Mouse (Mus musculus) myocyte (in vitro differentiated cells): ENCODE measurements around the gene Ino80d. TPM values are rescaled to one million over a fixed set of nuclear protein-coding genes. Genes with fewer than 3 reads are reported as not detected.

ENCODE experiments used
- H3K27me3 ChIP-seq: one replicate; pipeline ENCODE4 v1.6.1; 2011; ENCODE audit not compliant: control insufficient read depth, insufficient read depth, insufficient read length
- H3K36me3 ChIP-seq: one replicate; pipeline ENCODE4 v1.6.1; 2011; ENCODE audit not compliant: control insufficient read depth, insufficient read depth
- H3K4me2 ChIP-seq: one replicate; pipeline ENCODE4 v1.6.1; 2011; ENCODE audit warnings: low read depth, control low read depth
- H3K4me3 ChIP-seq: one replicate; pipeline ENCODE4 v1.5.1; 2011; ENCODE audit warnings: mild to moderate bottlenecking, control low read depth, moderate library complexity
- H3K79me2 ChIP-seq: one replicate; pipeline ENCODE4 v1.6.1; 2011; ENCODE audit not compliant: control insufficient read depth, insufficient read depth
- H3ac ChIP-seq: one replicate; pipeline ENCODE4 v1.6.1; 2011; ENCODE audit not compliant: control insufficient read depth, insufficient read length
- CEBPB ChIP-seq: IDR thresholded peaks from 2 replicates; pipeline ENCODE4 v1.6.1; 2011; ENCODE audit warnings: mild to moderate bottlenecking, moderate library complexity; ENCODE audit not compliant: poor library complexity, insufficient read depth, severe bottlenecking
- E2F4 ChIP-seq: IDR thresholded peaks from one replicate; pipeline ENCODE4 v1.6.1; 2011; ENCODE audit warnings: mild to moderate bottlenecking, control low read depth, moderate library complexity; ENCODE audit not compliant: insufficient read depth
- MAX ChIP-seq: IDR thresholded peaks from one replicate; pipeline ENCODE4 v1.6.1; 2011; ENCODE audit warnings: low read depth, mild to moderate bottlenecking, control low read depth
- MYOD1 ChIP-seq, 3 experiments: IDR thresholded peaks; one replicate each; pipeline ENCODE4 v1.6.1; 2011; ENCODE audit warnings: control low read depth in 2 of 3, low read depth in 2 of 3, mild to moderate bottlenecking in 2 of 3, moderate library complexity in 1 of 3; ENCODE audit not compliant: insufficient read length in 2 of 3, control insufficient read depth in 1 of 3
- MYOG ChIP-seq, 3 experiments: IDR thresholded peaks; one replicate each; pipeline ENCODE4 v1.6.1; 2011; ENCODE audit warnings: control low read depth in 2 of 3, low read depth in 2 of 3, mild to moderate bottlenecking in 2 of 3; ENCODE audit not compliant: insufficient read length in 2 of 3, control insufficient read depth in 1 of 3, insufficient read depth in 1 of 3
- POLR2A ChIP-seq: IDR thresholded peaks from one replicate; pipeline ENCODE4 v1.6.1; 2011; ENCODE audit warnings: low read depth, mild to moderate bottlenecking, control low read depth, moderate library complexity; ENCODE audit not compliant: insufficient read length
- POLR2AphosphoS2 ChIP-seq: IDR thresholded peaks from one replicate; pipeline ENCODE4 v1.6.1; 2011; ENCODE audit warnings: low read depth, control low read depth; ENCODE audit not compliant: insufficient read length
- REST ChIP-seq: IDR thresholded peaks from one replicate; pipeline ENCODE4 v1.6.1; 2011; ENCODE audit warnings: mild to moderate bottlenecking, control low read depth, moderate library complexity; ENCODE audit not compliant: insufficient read depth, insufficient read length
- SRF ChIP-seq: IDR thresholded peaks from one replicate; pipeline ENCODE4 v1.6.1; 2011; ENCODE audit warnings: low read depth; ENCODE audit not compliant: control insufficient read depth, insufficient read length
- TCF12 ChIP-seq: IDR thresholded peaks from one replicate; pipeline ENCODE4 v1.6.1; 2011; ENCODE audit warnings: mild to moderate bottlenecking, control low read depth; ENCODE audit not compliant: poor library complexity, insufficient read depth, severe bottlenecking
- TCF3 ChIP-seq: IDR thresholded peaks from one replicate; pipeline ENCODE4 v1.6.1; 2011; ENCODE audit warnings: low read depth, control low read depth; ENCODE audit not compliant: insufficient read length
- USF1 ChIP-seq: IDR thresholded peaks from one replicate; pipeline ENCODE4 v1.6.1; 2011; ENCODE audit warnings: low read depth, mild to moderate bottlenecking, control low read depth, moderate library complexity
- polyA plus RNA-seq: library from polyadenylated mRNA; unstranded; fragments of >200 nt; fragmentation: generic; extraction: Trizol; gene quantifications from one replicate; pipeline ENCODE4 v1.2.1, GENCODE M21; 2012; ENCODE audit warnings: missing spikeins

Ino80d gene
- polyA plus RNA-seq, 1 experiment: 1.7 TPM

- TF ChIP-seq USF1 (no peak), REST (no peak), SRF (no peak), TCF12 (no peak), E2F4 (no peak), MYOG (IDR thresholded peaks at IDR 0.05; ENCODE audit: control insufficient read depth in 1 of 3, insufficient read depth in 1 of 3, insufficient read length in 2 of 3, low read depth in 2 of 3) (no peak), TCF3 (no peak), MAX (no peak), CEBPB (no peak), POLR2AphosphoS2 (no peak), POLR2A (no peak), MYOD1 (IDR thresholded peaks at IDR 0.05; ENCODE audit: control insufficient read depth in 1 of 3, insufficient read length in 2 of 3, low read depth in 2 of 3) (no peak)
- Histone ChIP-seq H3K79me2 (no peaks in the 10 kb centered on the region), H3ac (no peak overlapping the region), H3K4me3 (no peak overlapping the region), H3K4me2 (no peak overlapping the region), H3K27me3 (no peaks in the 10 kb centered on the region), H3K36me3 (no peaks in the 10 kb centered on the region)
Measured at GRCm38 (mm10) chr1:62987561-62987960, 126.9 kb downstream of the Ino80d start.

- H3ac ChIP-seq: no peak overlapping the region
- TF ChIP-seq POLR2A (no peak), SRF (no peak), MAX (no peak), TCF12 (no peak), MYOD1 (IDR thresholded peaks at IDR 0.05; ENCODE audit: control insufficient read depth in 1 of 3, insufficient read length in 2 of 3, low read depth in 2 of 3) (no peak), TCF3 (no peak), CEBPB (no peak), USF1 (no peak), E2F4 (no peak), POLR2AphosphoS2 (no peak), MYOG (IDR thresholded peaks at IDR 0.05; ENCODE audit: control insufficient read depth in 1 of 3, insufficient read depth in 1 of 3, insufficient read length in 2 of 3, low read depth in 2 of 3) (no peak), REST (no peak)
- H3K27me3 ChIP-seq: no peaks in the 10 kb centered on the region
- no peak overlapping the region for H3K4me3 ChIP-seq
- H3K4me2 ChIP-seq: no peak overlapping the region
- no peaks in the 10 kb centered on the region for H3K79me2 ChIP-seq
- no peaks in the 10 kb centered on the region for H3K36me3 ChIP-seq
Measured at GRCm38 (mm10) chr1:62986267-62986666, 128.2 kb downstream of the Ino80d start.

- Histone ChIP-seq H3K36me3 (no peaks in the 10 kb centered on the region), H3K4me2 (peak overlapping the region; percentile 24), H3K4me3 (no peak overlapping the region), H3K79me2 (no peaks in the 10 kb centered on the region), H3ac (no peak overlapping the region), H3K27me3 (no peaks in the 10 kb centered on the region)
- no peak for TF ChIP-seq SRF
- TF ChIP-seq TCF12: no peak
- TF ChIP-seq REST: no peak
- TF ChIP-seq E2F4: no peak
- no peak for TF ChIP-seq POLR2AphosphoS2
- no peak for TF ChIP-seq TCF3
- no peak for TF ChIP-seq MYOD1 (IDR thresholded peaks at IDR 0.05; ENCODE audit: control insufficient read depth in 1 of 3, insufficient read length in 2 of 3, low read depth in 2 of 3)
- no peak for TF ChIP-seq USF1
- TF ChIP-seq CEBPB: no peak
- TF ChIP-seq MYOG (IDR thresholded peaks at IDR 0.05; ENCODE audit: control insufficient read depth in 1 of 3, insufficient read depth in 1 of 3, insufficient read length in 2 of 3, low read depth in 2 of 3): no peak
- no peak for TF ChIP-seq MAX
- TF ChIP-seq POLR2A: no peak
Measured at GRCm38 (mm10) chr1:62984566-62984965, 129.9 kb downstream of the Ino80d start.

GRCm38 (mm10) chr1:62976742-62977141, 137.7 kb downstream of the Ino80d start:
- Histone ChIP-seq H3K27me3 (no peaks in the 10 kb centered on the region), H3K4me2 (no peak overlapping the region), H3K4me3 (no peak overlapping the region), H3ac (no peak overlapping the region), H3K36me3 (no peaks in the 10 kb centered on the region), H3K79me2 (no peaks in the 10 kb centered on the region)
- TF ChIP-seq MYOD1 (IDR thresholded peaks at IDR 0.05; ENCODE audit: control insufficient read depth in 1 of 3, insufficient read length in 2 of 3, low read depth in 2 of 3): peak in 2 of 3 experiments; percentile 55 to 60
- TF ChIP-seq MYOG (IDR thresholded peaks at IDR 0.05; ENCODE audit: control insufficient read depth in 1 of 3, insufficient read depth in 1 of 3, insufficient read length in 2 of 3, low read depth in 2 of 3): peak in 1 of 3 experiments; percentile 42
- no peak for TF ChIP-seq USF1
- TF ChIP-seq SRF: no peak
- TF ChIP-seq MAX: no peak
- TF ChIP-seq TCF12: no peak
- no peak for TF ChIP-seq POLR2A
